Mouse (Mus musculus) kidney, postnatal 36 days (tissue): Measurements from ENCODE around the gene Brf1.

Experiments used
- DNase-seq, 2 experiments: peaks; one replicate each; pipeline ENCODE4 v3.0.0; 2021 to 2022; ENCODE audit warnings: mixed read lengths in 2 of 2

Gene Brf1

GRCm38 (mm10) chr12:112938873-112939565, 61.5 kb downstream of the Brf1 start:
- DNase-seq, result peak in 1 of 2 experiments; percentile 36

GRCm38 (mm10) chr12:112938366-112938765, 62.1 kb downstream of the Brf1 start:
- DNase-seq, result no peak

GRCm38 (mm10) chr12:112937906-112938305, 62.6 kb downstream of the Brf1 start:
- DNase-seq, result no peak

GRCm38 (mm10) chr12:112932647-112933046, 67.9 kb downstream of the Brf1 start:
- no peak for DNase-seq

- peak; percentile 36 to 66 for DNase-seq
Measured at GRCm38 (mm10) chr12:112929562-112930352, 70.7 kb downstream of the Brf1 start, which contains the start of gene Jag2. Jag2 (minus strand) TSS chr12:112929776.

- DNase-seq, result peak in 1 of 2 experiments; percentile 52
Measured at GRCm38 (mm10) chr12:112928401-112929241, 71.9 kb downstream of the Brf1 start.

- DNase-seq, result no peak
Measured at GRCm38 (mm10) chr12:112927265-112927664, 73.2 kb downstream of the Brf1 start.

- DNase-seq, result no peak
Measured at GRCm38 (mm10) chr12:112925950-112926349, 74.6 kb downstream of the Brf1 start.

- DNase-seq, result no peak
Measured at GRCm38 (mm10) chr12:112922541-112922940, 78.0 kb downstream of the Brf1 start.

GRCm38 (mm10) chr12:112921518-112921917, 79.0 kb downstream of the Brf1 start:
- DNase-seq, result no peak

GRCm38 (mm10) chr12:112917906-112918305, 82.6 kb downstream of the Brf1 start:
- DNase-seq, result peak; percentile 36 to 50

- DNase-seq, result peak; percentile 56 to 65
Measured at GRCm38 (mm10) chr12:112917486-112917885, 83.0 kb downstream of the Brf1 start.

- no peak for DNase-seq
Measured at GRCm38 (mm10) chr12:112916698-112917400, 83.7 kb downstream of the Brf1 start.

- DNase-seq, result no peak
Measured at GRCm38 (mm10) chr12:112915587-112915986, 84.9 kb downstream of the Brf1 start.

GRCm38 (mm10) chr12:112914527-112914926, 86.0 kb downstream of the Brf1 start:
- peak; percentile 52 to 58 for DNase-seq

GRCm38 (mm10) chr12:112912951-112913745, 87.4 kb downstream of the Brf1 start:
- DNase-seq, result no peak

GRCm38 (mm10) chr12:112911701-112912100, 88.8 kb downstream of the Brf1 start:
- DNase-seq, result no peak
